Mouse (Mus musculus): ENCODE data around the gene Ddx58. TPM values are rescaled to one million over a fixed set of nuclear protein-coding genes. Genes with fewer than 3 reads are reported as not detected.

Ddx58 gene
- polyA plus RNA-seq, 1 experiment, result 2.8 TPM

GRCm38 (mm10) chr4:40171477-40171876 is 68.2 kb downstream of the Ddx58 start:
- peaks cover 85% of the 10 kb centered on the region for H3K36me3 ChIP-seq (replicated peaks; ENCODE audit: low read length)
- H3K9me3 ChIP-seq, result no peaks in the 10 kb centered on the region
- H3K4me1 ChIP-seq, result peaks cover 19% of the 10 kb centered on the region
- H3K27me3 ChIP-seq (replicated peaks), result peaks cover 5% of the 10 kb centered on the region
- TF ChIP-seq FLI1 (IDR thresholded peaks at IDR 0.05; ENCODE audit: low read length), result no peak
- TF ChIP-seq GATA1 (IDR thresholded peaks at IDR 0.05; ENCODE audit: borderline replicate concordance, low read length), result no peak
- no peak overlapping the region for H3K4me3 ChIP-seq (replicated peaks)

- TF ChIP-seq FLI1 (IDR thresholded peaks at IDR 0.05; ENCODE audit: low read length), result no peak
- Histone ChIP-seq H3K9me3 (peaks cover 16% of the 10 kb centered on the region), H3K36me3 (replicated peaks; ENCODE audit: low read length) (peaks cover 68% of the 10 kb centered on the region), H3K4me1 (peaks cover 13% of the 10 kb centered on the region), H3K4me3 (replicated peaks) (no peak overlapping the region), H3K27me3 (replicated peaks) (no peaks in the 10 kb centered on the region)
Observed at GRCm38 (mm10) chr4:40163646-40164045, 76.0 kb downstream of the Ddx58 start.

- peaks cover 16% of the 10 kb centered on the region for H3K9me3 ChIP-seq
- TF ChIP-seq FLI1 (IDR thresholded peaks at IDR 0.05; ENCODE audit: low read length) (no peak), GATA1 (IDR thresholded peaks at IDR 0.05; ENCODE audit: borderline replicate concordance, low read length) (no peak)
- H3K36me3 ChIP-seq (replicated peaks; ENCODE audit: low read length), result peaks cover 39% of the 10 kb centered on the region
- H3K4me1 ChIP-seq, result peaks cover 26% of the 10 kb centered on the region
- no peak overlapping the region for H3K4me3 ChIP-seq (replicated peaks)
- no peaks in the 10 kb centered on the region for H3K27me3 ChIP-seq (replicated peaks)
Observed at GRCm38 (mm10) chr4:40160591-40161434, 78.8 kb downstream of the Ddx58 start.

- no peak overlapping the region for H3K4me3 ChIP-seq (replicated peaks)
- peaks cover 22% of the 10 kb centered on the region for H3K36me3 ChIP-seq (replicated peaks; ENCODE audit: low read length)
- peaks cover 16% of the 10 kb centered on the region for H3K9me3 ChIP-seq
- no peaks in the 10 kb centered on the region for H3K27me3 ChIP-seq (replicated peaks)
- peaks cover 35% of the 10 kb centered on the region for H3K4me1 ChIP-seq
- TF ChIP-seq FLI1 (IDR thresholded peaks at IDR 0.05; ENCODE audit: low read length) (no peak), GATA1 (IDR thresholded peaks at IDR 0.05; ENCODE audit: borderline replicate concordance, low read length) (no peak)
Observed at GRCm38 (mm10) chr4:40158224-40158540, 81.4 kb downstream of the Ddx58 start.

- Histone ChIP-seq H3K9me3 (peaks cover 16% of the 10 kb centered on the region), H3K27me3 (replicated peaks) (no peaks in the 10 kb centered on the region), H3K4me1 (peaks cover 37% of the 10 kb centered on the region), H3K36me3 (replicated peaks; ENCODE audit: low read length) (peaks cover 24% of the 10 kb centered on the region), H3K4me3 (replicated peaks) (no peak overlapping the region)
- TF ChIP-seq FLI1 (IDR thresholded peaks at IDR 0.05; ENCODE audit: low read length) (no peak), GATA1 (IDR thresholded peaks at IDR 0.05; ENCODE audit: borderline replicate concordance, low read length) (no peak)
Observed at GRCm38 (mm10) chr4:40157500-40158223, 82.0 kb downstream of the Ddx58 start.

- Histone ChIP-seq H3K27me3 (replicated peaks) (no peaks in the 10 kb centered on the region), H3K9me3 (peaks cover 16% of the 10 kb centered on the region), H3K4me1 (peaks cover 40% of the 10 kb centered on the region), H3K36me3 (replicated peaks; ENCODE audit: low read length) (peaks cover 26% of the 10 kb centered on the region), H3K4me3 (replicated peaks) (no peak overlapping the region)
- TF ChIP-seq GATA1 (IDR thresholded peaks at IDR 0.05; ENCODE audit: borderline replicate concordance, low read length), result no peak
- no peak for TF ChIP-seq FLI1 (IDR thresholded peaks at IDR 0.05; ENCODE audit: low read length)
Observed at GRCm38 (mm10) chr4:40156582-40157499, 82.8 kb downstream of the Ddx58 start.

- H3K4me3 ChIP-seq (replicated peaks), result no peak overlapping the region
- peaks cover 47% of the 10 kb centered on the region for H3K4me1 ChIP-seq
- peaks cover 27% of the 10 kb centered on the region for H3K36me3 ChIP-seq (replicated peaks; ENCODE audit: low read length)
- H3K27me3 ChIP-seq (replicated peaks), result no peaks in the 10 kb centered on the region
- TF ChIP-seq FLI1 (IDR thresholded peaks at IDR 0.05; ENCODE audit: low read length), result no peak
- no peak for TF ChIP-seq GATA1 (IDR thresholded peaks at IDR 0.05; ENCODE audit: borderline replicate concordance, low read length)
- peaks cover 13% of the 10 kb centered on the region for H3K9me3 ChIP-seq
Observed at GRCm38 (mm10) chr4:40156153-40156552, 83.5 kb downstream of the Ddx58 start.

GRCm38 (mm10) chr4:40155467-40155999 is 84.1 kb downstream of the Ddx58 start:
- Histone ChIP-seq H3K27me3 (replicated peaks) (no peaks in the 10 kb centered on the region), H3K4me1 (peaks cover 50% of the 10 kb centered on the region), H3K36me3 (replicated peaks; ENCODE audit: low read length) (peaks cover 24% of the 10 kb centered on the region), H3K4me3 (replicated peaks) (no peak overlapping the region), H3K9me3 (peaks cover 7% of the 10 kb centered on the region)
- TF ChIP-seq GATA1 (IDR thresholded peaks at IDR 0.05; ENCODE audit: borderline replicate concordance, low read length), result no peak
- TF ChIP-seq FLI1 (IDR thresholded peaks at IDR 0.05; ENCODE audit: low read length), result no peak

- TF ChIP-seq FLI1 (IDR thresholded peaks at IDR 0.05; ENCODE audit: low read length), result no peak
- no peak for TF ChIP-seq GATA1 (IDR thresholded peaks at IDR 0.05; ENCODE audit: borderline replicate concordance, low read length)
- Histone ChIP-seq H3K4me1 (peaks cover 55% of the 10 kb centered on the region), H3K36me3 (replicated peaks; ENCODE audit: low read length) (peaks cover 20% of the 10 kb centered on the region), H3K27me3 (replicated peaks) (no peaks in the 10 kb centered on the region), H3K9me3 (peaks cover 3% of the 10 kb centered on the region; the same call in 1 of the 2 replicates), H3K4me3 (replicated peaks) (no peak overlapping the region)
Observed at GRCm38 (mm10) chr4:40154751-40155150, 84.9 kb downstream of the Ddx58 start.

Other genes starting within 250 kb of the Ddx58 start
- gene Aco1, start 96.7 kb downstream of the Ddx58 start, polyA plus RNA-seq (2012; ENCODE audit: insufficient read depth, low replicate concordance), result 1.7 and 3.3 TPM in 2 replicates
- 8.2 and 42.4 TPM in 2 replicates for gene Smim27, start 29.8 kb upstream of the Ddx58 start, polyA plus RNA-seq (2012; ENCODE audit: insufficient read depth, low replicate concordance)
- 2.9 and 3.7 TPM in 2 replicates for gene Topors, start 30.0 kb upstream of the Ddx58 start, polyA plus RNA-seq (2012; ENCODE audit: insufficient read depth, low replicate concordance)
- gene Ndufb6, start 39.6 kb upstream of the Ddx58 start, polyA plus RNA-seq (2012; ENCODE audit: insufficient read depth, low replicate concordance), result 44.4 and 297 TPM in 2 replicates
- gene Tmem215, start 232.4 kb upstream of the Ddx58 start, polyA plus RNA-seq (2012; ENCODE audit: insufficient read depth, low replicate concordance), result not detected in 2 replicates

Measured in megakaryocyte, embryonic 14.5 days (primary cell).